Mouse (Mus musculus): ENCODE data around the gene Sbf2.

The Sbf2 gene

GRCm38 (mm10) chr7:110279183-110279582 is 335.5 kb downstream of the Sbf2 start:
- no peak for DNase-seq (ENCODE audit: low read depth, low spot score)

DNA sequence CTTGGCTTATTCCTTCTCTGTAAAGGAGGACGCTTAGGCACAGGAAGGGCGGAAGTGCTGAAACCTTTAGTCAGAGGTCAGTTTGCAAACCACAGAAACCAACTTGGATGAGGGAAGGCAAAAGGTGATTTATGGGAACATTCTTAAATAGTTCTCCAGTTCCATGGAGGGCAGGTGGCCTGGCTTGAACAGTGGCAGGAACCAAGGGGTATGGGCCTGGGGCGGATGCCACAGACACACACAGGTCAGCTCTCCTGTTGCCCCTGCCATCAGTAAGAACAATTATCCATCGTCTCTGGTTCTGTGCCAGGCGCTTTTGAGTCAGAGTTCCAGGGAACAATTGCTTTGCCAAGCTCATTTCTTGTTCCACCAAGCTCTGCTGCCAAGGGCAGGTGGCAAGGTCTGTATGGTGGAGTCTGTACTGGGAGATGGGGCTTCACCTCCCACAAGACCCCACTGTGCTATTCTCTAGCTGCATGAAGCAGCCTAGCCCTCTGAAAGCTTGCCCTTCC is 336.9 kb downstream of the Sbf2 start:
- no peak for DNase-seq (ENCODE audit: low read depth, low spot score)

DNA sequence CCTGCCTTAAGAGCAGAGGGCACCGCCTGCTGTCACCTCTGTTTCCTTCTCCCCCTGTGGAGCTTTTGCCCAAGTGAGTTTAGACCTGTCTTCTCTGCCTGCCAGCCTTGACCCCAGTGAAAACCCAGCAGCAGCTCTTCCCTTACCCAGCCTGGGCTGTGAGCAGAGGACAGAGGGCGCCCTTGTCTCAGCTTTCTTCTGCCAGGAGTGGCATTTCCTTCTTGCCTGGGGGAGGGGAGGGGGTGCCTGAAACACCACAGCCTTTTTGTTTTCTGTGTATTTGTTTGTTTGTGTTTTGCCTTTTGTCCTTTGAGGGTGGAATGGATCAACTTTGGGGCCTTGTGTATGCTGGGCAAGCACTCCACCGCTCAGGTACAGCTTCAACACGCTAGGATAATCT is 342.3 kb downstream of the Sbf2 start:
- DNase-seq (ENCODE audit: low read depth, low spot score) = no peak

DNA sequence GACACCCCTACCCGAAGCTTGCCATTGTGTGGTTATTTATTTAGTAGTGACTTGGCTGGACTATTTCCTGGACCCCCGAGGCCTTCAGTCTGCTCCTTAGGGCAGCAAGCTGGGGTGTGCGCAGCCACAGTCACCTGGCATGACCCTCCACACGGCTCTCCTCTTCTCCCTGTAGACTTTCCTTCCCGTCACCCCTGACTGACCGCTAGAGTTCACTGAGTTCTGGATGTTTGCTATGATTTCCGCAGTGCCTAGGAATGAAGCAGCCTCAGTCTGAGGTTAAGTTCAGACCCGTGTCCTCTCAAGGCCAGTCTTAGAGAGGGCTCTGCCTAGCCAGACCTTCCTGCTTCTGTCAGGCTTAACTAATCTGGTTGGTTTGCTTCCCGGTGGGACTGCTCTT is 342.9 kb downstream of the Sbf2 start:
- no peak for DNase-seq (ENCODE audit: low read depth, low spot score)

- no peak for DNase-seq (ENCODE audit: low read depth, low spot score)
Observed at GRCm38 (mm10) chr7:110270455-110270854, 344.3 kb downstream of the Sbf2 start.

GRCm38 (mm10) chr7:110269777-110270176 is 344.9 kb downstream of the Sbf2 start:
- no peak for DNase-seq (ENCODE audit: low read depth, low spot score)

DNA sequence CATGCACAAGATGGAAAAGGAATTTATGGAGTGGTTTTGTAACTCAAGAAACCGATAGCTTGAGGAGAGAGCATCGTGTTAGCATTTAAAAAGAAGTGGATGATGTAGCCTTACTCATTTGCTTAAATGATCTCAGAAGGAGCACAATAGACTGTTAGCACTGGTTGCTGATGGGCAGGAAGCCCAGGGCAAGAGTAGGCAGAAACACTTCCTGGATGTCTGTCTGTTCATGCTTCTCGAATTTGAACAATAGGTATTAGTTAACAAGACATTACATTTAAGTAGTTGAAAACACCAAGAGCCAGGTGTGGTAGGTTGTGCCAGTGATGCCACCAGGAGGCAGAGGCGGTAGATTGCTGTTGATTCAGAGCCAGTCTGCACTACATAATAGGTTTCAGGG is 346.2 kb downstream of the Sbf2 start:
- peak; percentile 14 for DNase-seq (ENCODE audit: low read depth, low spot score)

DNA sequence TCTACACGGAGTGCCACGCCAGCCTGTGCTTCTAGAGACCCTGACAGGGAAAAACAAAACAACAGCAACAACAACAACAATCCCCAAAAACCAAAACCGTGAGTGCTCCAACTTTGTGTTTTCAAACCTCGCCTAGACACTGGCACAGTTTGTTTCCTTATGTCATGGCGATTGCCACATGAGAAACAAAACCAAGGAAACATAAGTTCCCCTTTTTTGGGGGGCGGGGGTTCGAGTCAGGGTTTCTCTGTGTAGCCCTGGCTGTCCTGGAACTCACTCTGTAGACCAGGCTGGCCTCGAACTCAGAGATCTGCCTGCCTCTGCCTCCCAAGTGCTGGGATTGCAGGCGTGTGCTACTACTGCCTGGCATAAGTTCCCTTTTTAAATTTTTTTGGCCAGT is 346.7 kb downstream of the Sbf2 start:
- DNase-seq (ENCODE audit: low read depth, low spot score) = no peak

GRCm38 (mm10) chr7:110267014-110267413 is 347.7 kb downstream of the Sbf2 start:
- DNase-seq (ENCODE audit: low read depth, low spot score) = no peak

DNA sequence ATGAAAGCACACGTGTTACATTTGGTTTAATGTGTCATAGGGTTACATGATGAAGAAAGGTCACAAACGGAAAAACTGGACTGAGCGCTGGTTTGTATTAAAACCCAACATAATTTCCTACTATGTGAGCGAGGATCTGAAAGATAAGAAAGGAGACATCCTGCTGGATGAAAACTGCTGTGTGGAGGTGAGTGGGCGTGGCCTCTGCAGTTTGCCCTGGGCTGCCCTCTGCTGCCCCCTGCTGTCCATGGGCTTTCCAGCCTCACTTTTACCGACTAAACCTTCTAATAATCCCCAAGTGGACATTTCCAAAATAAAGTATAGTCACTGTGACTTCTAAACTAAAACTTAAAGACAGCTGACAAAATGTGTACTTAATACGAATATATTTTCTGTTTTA is 348.9 kb downstream of the Sbf2 start:
- DNase-seq (ENCODE audit: low read depth, low spot score) = peak; percentile 76

GRCm38 (mm10) chr7:110263474-110263873 is 351.2 kb downstream of the Sbf2 start:
- DNase-seq (ENCODE audit: low read depth, low spot score) = no peak

DNA sequence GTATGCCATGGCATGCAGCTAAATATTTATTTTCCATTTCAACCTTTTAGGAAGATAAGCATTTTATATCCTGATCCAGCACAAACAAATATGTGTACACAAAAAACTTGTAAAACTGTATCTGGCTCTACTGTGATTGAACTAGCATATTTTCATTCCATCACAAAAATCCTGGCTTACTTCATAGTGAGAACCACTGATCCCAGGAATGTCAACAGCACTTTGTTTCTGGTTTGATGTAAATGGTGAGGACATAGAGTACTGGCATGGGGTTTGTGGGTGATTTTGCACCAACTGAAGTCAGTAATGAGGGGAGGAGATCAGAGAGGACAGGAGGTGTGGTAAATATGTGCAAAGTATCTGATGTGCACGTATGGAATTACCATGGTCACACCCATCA is 352.1 kb downstream of the Sbf2 start:
- DNase-seq (ENCODE audit: low read depth, low spot score) = no peak

GRCm38 (mm10) chr7:110261807-110262206 is 352.9 kb downstream of the Sbf2 start:
- DNase-seq (ENCODE audit: low read depth, low spot score) = no peak

- no peak for DNase-seq (ENCODE audit: low read depth, low spot score)
Observed at GRCm38 (mm10) chr7:110259966-110260711, 354.6 kb downstream of the Sbf2 start.

- no peak for DNase-seq (ENCODE audit: low read depth, low spot score)
Observed at GRCm38 (mm10) chr7:110258196-110258950, 356.3 kb downstream of the Sbf2 start.
